Mouse (Mus musculus): ENCODE results near the gene Gata2. TPM values are rescaled to one million over a fixed set of nuclear protein-coding genes. Genes with fewer than 3 reads are reported as not detected.

Gene Gata2
- total and polyA plus RNA-seq, 2 experiments from 2014 or later: 2.3 to 4.6 TPM

GRCm38 (mm10) chr6:88199718-88200692 lies 6.3 kb downstream of the Gata2 start:
- Histone ChIP-seq H3K4me2 (ENCODE audit: low read depth) (peak overlapping the region; percentile 35; the same call in 1 of the 2 replicates), H3K4me3 (ENCODE audit: low read depth, low read length) (peak overlapping the region; percentile 18; the same call in 1 of the 2 replicates), H3K9me3 (ENCODE audit: low read length) (no peaks in the 10 kb centered on the region), H3K27ac (ENCODE audit: low read depth, low read length) (no peak overlapping the region), H3K4me1 (ENCODE audit: insufficient read depth) (0 out of 2 replicates have a peak, but pooled peaks cover 6% of the 10 kb centered on the region), H3K9ac (no peak overlapping the region), H3K36me3 (ENCODE audit: insufficient read depth) (no peaks in the 10 kb centered on the region), H3K27me3 (ENCODE audit: insufficient read depth, low read length) (peaks cover 91% of the 10 kb centered on the region)
- WGBS: 2% methylated on average over 50 of the region's 50 CpGs
- DNase-seq (no peak), ATAC-seq (no peak)
- TF ChIP-seq CTCF (IDR thresholded peaks at IDR 0.05; ENCODE audit: low read depth): no peak

GRCm38 (mm10) chr6:88200693-88201609 lies 7.3 kb downstream of the Gata2 start:
- Histone ChIP-seq H3K27ac (ENCODE audit: low read depth, low read length) (no peak overlapping the region), H3K4me1 (ENCODE audit: insufficient read depth) (0 out of 2 replicates have a peak, but pooled peaks cover 6% of the 10 kb centered on the region), H3K4me3 (ENCODE audit: low read depth, low read length) (no peak overlapping the region), H3K4me2 (ENCODE audit: low read depth) (no peak overlapping the region), H3K9me3 (ENCODE audit: low read length) (no peaks in the 10 kb centered on the region), H3K27me3 (ENCODE audit: insufficient read depth, low read length) (peaks cover 91% of the 10 kb centered on the region), H3K36me3 (ENCODE audit: insufficient read depth) (no peaks in the 10 kb centered on the region), H3K9ac (no peak overlapping the region)
- no peak for TF ChIP-seq CTCF (IDR thresholded peaks at IDR 0.05; ENCODE audit: low read depth)
- ATAC-seq: no peak
- 9% methylated on average over 20 of the region's 20 CpGs for WGBS
- DNase-seq: no peak

- DNase-seq (peak; percentile 24), ATAC-seq (no peak)
- TF ChIP-seq CTCF (IDR thresholded peaks at IDR 0.05; ENCODE audit: low read depth): no peak
- H3K9me3 ChIP-seq (ENCODE audit: low read length): no peaks in the 10 kb centered on the region
- H3K36me3 ChIP-seq (ENCODE audit: insufficient read depth): no peaks in the 10 kb centered on the region
- no peak overlapping the region for H3K4me3 ChIP-seq (ENCODE audit: low read depth, low read length)
- H3K27ac ChIP-seq (ENCODE audit: low read depth, low read length): no peak overlapping the region
- 0 out of 2 replicates have a peak, but pooled peaks cover 1% of the 10 kb centered on the region for H3K4me1 ChIP-seq (ENCODE audit: insufficient read depth)
- H3K27me3 ChIP-seq (ENCODE audit: insufficient read depth, low read length): peaks cover 91% of the 10 kb centered on the region
- WGBS: 9% methylated on average over 15 of the region's 15 CpGs
- no peak overlapping the region for H3K4me2 ChIP-seq (ENCODE audit: low read depth)
- no peak overlapping the region for H3K9ac ChIP-seq
Measured at GRCm38 (mm10) chr6:88201926-88202700, 8.4 kb downstream of the Gata2 start.

GRCm38 (mm10) chr6:88202921-88203690 lies 9.4 kb downstream of the Gata2 start:
- Histone ChIP-seq H3K36me3 (ENCODE audit: insufficient read depth) (no peaks in the 10 kb centered on the region), H3K27me3 (ENCODE audit: insufficient read depth, low read length) (peaks cover 89% of the 10 kb centered on the region), H3K27ac (ENCODE audit: low read depth, low read length) (no peak overlapping the region), H3K4me1 (ENCODE audit: insufficient read depth) (no peaks in the 10 kb centered on the region), H3K9me3 (ENCODE audit: low read length) (no peaks in the 10 kb centered on the region), H3K9ac (no peak overlapping the region), H3K4me3 (ENCODE audit: low read depth, low read length) (no peak overlapping the region), H3K4me2 (ENCODE audit: low read depth) (no peak overlapping the region)
- DNase-seq (peak; percentile 41), ATAC-seq (no peak)
- WGBS: 2% methylated on average over 24 of the region's 24 CpGs
- TF ChIP-seq CTCF (IDR thresholded peaks at IDR 0.05; ENCODE audit: low read depth): no peak

- Histone ChIP-seq H3K4me2 (ENCODE audit: low read depth) (no peak overlapping the region), H3K27me3 (ENCODE audit: insufficient read depth, low read length) (peaks cover 87% of the 10 kb centered on the region), H3K4me3 (ENCODE audit: low read depth, low read length) (no peak overlapping the region), H3K36me3 (ENCODE audit: insufficient read depth) (no peaks in the 10 kb centered on the region), H3K9me3 (ENCODE audit: low read length) (no peaks in the 10 kb centered on the region), H3K4me1 (ENCODE audit: insufficient read depth) (no peaks in the 10 kb centered on the region), H3K9ac (no peak overlapping the region), H3K27ac (ENCODE audit: low read depth, low read length) (no peak overlapping the region)
- TF ChIP-seq CTCF (IDR thresholded peaks at IDR 0.05; ENCODE audit: low read depth): no peak
- no peak for DNase-seq
- ATAC-seq: no peak
- 10% methylated on average over 10 of the region's 10 CpGs for WGBS
Measured at GRCm38 (mm10) chr6:88203791-88204405, 10.2 kb downstream of the Gata2 start.
